Mouse (Mus musculus): ENCODE measurements at regions not wholly inside any gene's neighbourhood (a gene's known extent, or its start where the extent isn't known, plus 50 kb on each side); places are given as distances from the start of the nearest gene placed in this dataset.
A peak's percentile ranks its signal among the peaks of the same experiment; 100 is the strongest.
"Not testable (repeated sequence)": the region's sequence is repeated elsewhere in the genome, so short reads cannot be mapped to it uniquely, and the experiment has no call there.

GRCm38 (mm10) chr6:100425551-100425950 lies 138.3 kb upstream of the Rybp start:
- DNase-seq (ENCODE audit: low spot score), result no peak

- no peak for DNase-seq (ENCODE audit: low spot score)
Observed at GRCm38 (mm10) chr6:100424788-100425403, 137.6 kb upstream of the Rybp start.

GRCm38 (mm10) chr6:100424181-100424580 lies 136.9 kb upstream of the Rybp start:
- no peak for DNase-seq (ENCODE audit: low spot score)

- no peak for DNase-seq (ENCODE audit: low spot score)
Observed at GRCm38 (mm10) chr6:100423636-100424035, 136.4 kb upstream of the Rybp start.

GRCm38 (mm10) chr6:100422603-100423002 lies 135.3 kb upstream of the Rybp start:
- DNase-seq (ENCODE audit: low spot score), result no peak

GRCm38 (mm10) chr6:100421706-100422578 lies 134.7 kb upstream of the Rybp start:
- no peak for DNase-seq (ENCODE audit: low spot score)

GRCm38 (mm10) chr6:100420602-100421001 lies 133.3 kb upstream of the Rybp start:
- no peak for DNase-seq (ENCODE audit: low spot score)

GRCm38 (mm10) chr6:100419782-100420540 lies 132.7 kb upstream of the Rybp start:
- DNase-seq (ENCODE audit: low spot score), result no peak

GRCm38 (mm10) chr6:100416046-100416445 lies 128.8 kb upstream of the Rybp start:
- DNase-seq (ENCODE audit: low spot score), result no peak

- no peak for DNase-seq (ENCODE audit: low spot score)
Observed at GRCm38 (mm10) chr6:100415514-100415913, 128.2 kb upstream of the Rybp start.

GRCm38 (mm10) chr6:100414836-100415235 lies 127.6 kb upstream of the Rybp start:
- DNase-seq (ENCODE audit: low spot score), result no peak

GRCm38 (mm10) chr6:100412486-100412885 lies 125.2 kb upstream of the Rybp start:
- no peak for DNase-seq (ENCODE audit: low spot score)

- no peak for DNase-seq (ENCODE audit: low spot score)
Observed at GRCm38 (mm10) chr6:100411968-100412367, 124.7 kb upstream of the Rybp start.

- DNase-seq (ENCODE audit: low spot score), result no peak
Observed at GRCm38 (mm10) chr6:100410067-100410631, 122.9 kb upstream of the Rybp start.

GRCm38 (mm10) chr6:100408826-100409225 lies 121.5 kb upstream of the Rybp start:
- no peak for DNase-seq (ENCODE audit: low spot score)

GRCm38 (mm10) chr6:100406504-100406903 lies 119.2 kb upstream of the Rybp start:
- no peak for DNase-seq (ENCODE audit: low spot score)

GRCm38 (mm10) chr6:100404161-100404560 lies 116.9 kb upstream of the Rybp start:
- no peak for DNase-seq (ENCODE audit: low spot score)

GRCm38 (mm10) chr6:100402716-100403115 lies 115.4 kb upstream of the Rybp start:
- no peak for DNase-seq (ENCODE audit: low spot score)

GRCm38 (mm10) chr6:100401728-100402127 lies 114.4 kb upstream of the Rybp start:
- no peak for DNase-seq (ENCODE audit: low spot score)

- not testable (repeated sequence) for DNase-seq (ENCODE audit: low spot score)
Observed at GRCm38 (mm10) chr6:100399387-100399786, 112.1 kb upstream of the Rybp start.

GRCm38 (mm10) chr6:100396311-100397200 lies 109.3 kb upstream of the Rybp start:
- peak; percentile 13 for DNase-seq (ENCODE audit: low spot score)

Data from left cerebral cortex, adult 11 months (tissue).